Mouse (Mus musculus) midbrain, embryonic 16.5 days (tissue): ENCODE results near the gene Vipr2. TPM values are rescaled to one million over a fixed set of nuclear protein-coding genes. Genes with fewer than 3 reads are reported as not detected.

Source experiments
- ATAC-seq: fragments of 200-750 bp; cut with Nextera tagmentation; 2 replicates; pipeline ENCODE4 v1.8.0; 2017; ENCODE audit warnings: moderate TSS enrichment
- H3K27ac ChIP-seq: fragments of 300-500 bp; sonication (generic); 2 replicates; pipeline ENCODE4 v1.5.1; 2014; ENCODE audit warnings: mild to moderate bottlenecking, low read length, mixed read lengths
- H3K27me3 ChIP-seq: fragments of 300-500 bp; sonication (generic); 2 replicates; pipeline ENCODE4 v1.6.1; 2014; ENCODE audit warnings: low read depth, low read length, mixed read lengths; ENCODE audit not compliant: control insufficient read depth, insufficient read depth
- H3K36me3 ChIP-seq: fragments of 300-500 bp; sonication (generic); 2 replicates; pipeline ENCODE4 v1.6.1; 2014; ENCODE audit warnings: mild to moderate bottlenecking, low read length, moderate library complexity, mixed read lengths; ENCODE audit not compliant: control insufficient read depth, insufficient read depth
- H3K4me1 ChIP-seq: fragments of 300-500 bp; sonication (generic); 2 replicates; pipeline ENCODE4 v1.6.1; 2014; ENCODE audit warnings: mild to moderate bottlenecking, low read length, mixed read lengths; ENCODE audit not compliant: control insufficient read depth, insufficient read depth
- H3K4me2 ChIP-seq: fragments of 300-500 bp; sonication (generic); 2 replicates; pipeline ENCODE4 v1.6.1; 2014; ENCODE audit warnings: mild to moderate bottlenecking, low read length, mixed read lengths
- H3K4me3 ChIP-seq: fragments of 300-500 bp; sonication (generic); 2 replicates; pipeline ENCODE4 v1.5.1; 2014; ENCODE audit warnings: low read depth, mild to moderate bottlenecking, low read length, moderate library complexity, mixed read lengths
- H3K9ac ChIP-seq: fragments of 300-500 bp; sonication (generic); 2 replicates; pipeline ENCODE4 v1.6.1; 2014; ENCODE audit warnings: low read depth, low read length, mixed read lengths
- H3K9me3 ChIP-seq: fragments of 300-500 bp; sonication (generic); replicated peaks from 2 replicates; pipeline ENCODE4 v1.6.1; 2014; ENCODE audit warnings: mild to moderate bottlenecking, low read length, mixed read lengths; ENCODE audit not compliant: control insufficient read depth, poor library complexity, severe bottlenecking
- WGBS: fragments of 180-500 bp; shearing (Covaris S2); extraction: QIAGEN DNeasy Blood & Tissue Kit; methylation state at CpG from one replicate; pipeline ENCODE4 v1.1.7; 2014; 5-methylcytosine and 5-hydroxymethylcytosine counted together
- polyA plus RNA-seq: library from polyadenylated mRNA; unstranded; fragments of >200 nt; fragmentation: Nextera tagmentation; extraction: Ambion mirVana; gene quantifications from 2 replicates; pipeline ENCODE4 v1.2.1, GENCODE M21; 2015

The Vipr2 gene
- polyA plus RNA-seq, 1 experiment from 2014 or later, result 1.3 TPM

DNA sequence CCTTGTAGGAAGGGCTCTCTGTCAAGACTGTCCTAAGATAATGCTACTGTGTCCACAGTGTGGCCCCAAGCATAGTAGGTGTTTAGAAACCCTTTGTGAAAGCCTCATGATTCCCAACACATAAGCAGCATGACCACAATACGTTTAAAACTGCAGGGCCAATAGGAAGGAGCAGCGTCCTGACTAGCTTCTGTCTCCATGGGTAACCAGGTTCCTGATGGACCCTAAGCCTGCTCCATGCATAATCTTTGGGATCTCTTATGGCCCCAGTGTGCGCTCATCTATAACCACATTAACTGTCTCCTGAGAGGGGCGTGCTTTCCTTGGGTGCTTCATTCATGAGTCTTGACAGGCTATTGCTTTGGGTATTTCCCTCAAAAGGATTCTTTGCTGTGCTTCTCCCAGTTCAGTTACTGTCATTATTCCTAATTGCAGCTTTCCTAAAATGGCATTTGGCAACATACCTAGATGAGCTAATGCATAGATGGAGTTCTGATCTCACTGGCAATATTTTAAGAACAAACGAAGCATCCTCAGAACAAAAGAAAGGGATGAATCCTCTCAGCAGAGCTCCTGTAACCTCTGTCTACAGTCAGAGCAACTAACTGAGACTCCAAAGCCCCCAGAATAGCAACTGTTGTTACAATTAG lies 9.6 kb downstream of the Vipr2 start:
- Histone ChIP-seq H3K27ac (no peak overlapping the region), H3K9ac (no peak overlapping the region), H3K4me3 (no peak overlapping the region), H3K36me3 (no peaks in the 10 kb centered on the region), H3K27me3 (no peaks in the 10 kb centered on the region), H3K4me2 (no peak overlapping the region), H3K4me1 (no peaks in the 10 kb centered on the region), H3K9me3 (no peaks in the 10 kb centered on the region)
- WGBS, result 87% methylated on average over 5 of the region's 5 CpGs
- no peak for ATAC-seq

DNA sequence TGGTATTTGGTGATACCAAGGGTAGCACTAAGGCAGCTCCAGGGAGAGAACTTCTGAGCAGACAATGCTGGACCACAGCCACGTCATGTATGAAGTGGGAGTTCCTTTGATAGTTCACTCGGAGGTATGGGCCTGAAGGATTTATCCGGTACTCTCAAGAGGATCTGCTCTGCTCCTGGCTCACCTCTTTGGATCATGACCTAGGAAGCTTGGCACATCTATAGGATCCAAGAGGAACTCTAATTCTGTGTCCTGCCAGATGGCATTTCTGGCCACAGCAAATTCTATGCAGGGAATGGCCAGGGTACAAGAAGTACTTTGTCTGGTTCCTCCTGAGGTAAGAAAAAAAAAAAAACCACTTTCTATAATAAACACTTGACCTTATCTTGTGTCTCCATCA lies 12.3 kb downstream of the Vipr2 start:
- no peaks in the 10 kb centered on the region for H3K27me3 ChIP-seq
- H3K4me3 ChIP-seq, result no peak overlapping the region
- H3K4me2 ChIP-seq, result no peak overlapping the region
- no peak overlapping the region for H3K9ac ChIP-seq
- H3K9me3 ChIP-seq, result no peaks in the 10 kb centered on the region
- 96% methylated on average over 3 of the region's 3 CpGs for WGBS
- no peak overlapping the region for H3K27ac ChIP-seq
- H3K4me1 ChIP-seq, result no peaks in the 10 kb centered on the region
- no peak for ATAC-seq
- no peaks in the 10 kb centered on the region for H3K36me3 ChIP-seq

DNA sequence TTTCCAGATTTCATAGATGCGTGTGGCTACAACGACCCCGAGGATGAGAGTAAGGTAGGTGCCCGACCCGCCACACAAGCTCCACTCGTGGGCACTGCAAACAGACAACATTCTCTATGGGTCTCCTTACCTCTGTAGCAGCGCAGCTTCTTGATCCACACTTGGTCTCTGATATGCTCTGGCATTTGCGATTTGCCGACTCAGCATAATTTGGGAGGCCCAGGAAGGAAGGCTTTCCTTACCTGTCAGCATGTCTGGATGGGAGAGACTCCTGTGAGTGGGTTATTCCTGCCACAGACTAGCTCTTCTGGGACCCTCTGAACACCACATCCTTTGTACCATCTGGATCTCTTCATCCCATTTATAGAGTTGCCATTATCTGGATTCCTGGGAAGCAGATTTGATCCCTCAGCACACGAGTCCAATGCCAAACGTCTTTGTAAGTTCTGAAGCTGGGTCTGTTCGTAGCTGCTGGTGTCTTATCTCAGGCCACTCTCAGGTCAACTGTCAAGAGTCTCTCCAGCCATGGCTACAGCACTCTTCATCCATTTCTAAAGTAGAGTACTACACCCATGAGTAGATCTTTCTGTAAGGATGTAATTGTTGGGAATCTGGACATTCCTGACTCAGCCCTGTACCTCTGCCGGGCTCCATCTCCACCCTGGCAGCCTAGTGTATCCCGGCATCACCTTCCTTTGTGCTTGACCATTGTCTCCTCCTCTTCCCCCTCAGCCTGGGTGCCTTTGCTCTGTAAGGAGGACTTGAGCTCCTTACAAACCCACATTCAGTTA lies 17.4 kb downstream of the Vipr2 start:
- Histone ChIP-seq H3K4me2 (no peak overlapping the region), H3K9me3 (no peaks in the 10 kb centered on the region)
- WGBS, result 91% methylated on average over 14 of the region's 14 CpGs

DNA sequence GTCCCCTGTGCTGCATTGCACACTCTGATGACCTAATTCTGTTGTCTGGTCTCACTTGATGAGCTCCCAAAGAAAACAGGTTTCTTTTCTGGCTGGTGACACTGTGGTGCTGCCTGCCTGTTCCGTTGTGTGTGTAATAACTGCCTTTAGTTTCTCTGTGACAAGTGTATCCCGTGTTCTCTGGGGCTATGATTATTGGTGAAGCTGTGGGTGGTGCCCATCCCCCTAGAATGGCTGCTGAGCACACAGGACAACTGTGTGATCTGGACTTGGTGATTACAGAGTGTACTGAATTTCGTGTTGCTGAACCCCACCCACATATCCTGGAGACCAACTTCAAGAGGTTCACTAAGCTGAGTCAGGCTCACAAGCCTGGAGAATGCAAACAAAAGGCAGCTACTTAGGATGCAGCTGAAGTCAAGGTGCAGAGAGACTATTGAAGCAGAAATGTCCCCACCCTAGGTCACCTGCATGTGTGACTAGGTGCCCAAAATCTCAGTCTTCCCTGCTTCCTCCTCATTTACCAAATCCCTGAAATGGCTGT lies 18.9 kb downstream of the Vipr2 start:
- WGBS, result 66% methylated on average over 3 of the region's 3 CpGs
- Histone ChIP-seq H3K27ac (no peak overlapping the region), H3K36me3 (no peaks in the 10 kb centered on the region), H3K9ac (no peak overlapping the region), H3K4me2 (no peak overlapping the region), H3K9me3 (no peaks in the 10 kb centered on the region), H3K4me1 (no peaks in the 10 kb centered on the region), H3K27me3 (no peaks in the 10 kb centered on the region), H3K4me3 (no peak overlapping the region)
- ATAC-seq, result no peak

More for the DNA sequence above, 17.4 kb downstream of the Vipr2 start:
- H3K9ac ChIP-seq, result no peak overlapping the region
- no peak overlapping the region for H3K4me3 ChIP-seq
- no peaks in the 10 kb centered on the region for H3K27me3 ChIP-seq
- ATAC-seq, result no peak
- no peaks in the 10 kb centered on the region for H3K36me3 ChIP-seq
- no peaks in the 10 kb centered on the region for H3K4me1 ChIP-seq
- H3K27ac ChIP-seq, result no peak overlapping the region

DNA sequence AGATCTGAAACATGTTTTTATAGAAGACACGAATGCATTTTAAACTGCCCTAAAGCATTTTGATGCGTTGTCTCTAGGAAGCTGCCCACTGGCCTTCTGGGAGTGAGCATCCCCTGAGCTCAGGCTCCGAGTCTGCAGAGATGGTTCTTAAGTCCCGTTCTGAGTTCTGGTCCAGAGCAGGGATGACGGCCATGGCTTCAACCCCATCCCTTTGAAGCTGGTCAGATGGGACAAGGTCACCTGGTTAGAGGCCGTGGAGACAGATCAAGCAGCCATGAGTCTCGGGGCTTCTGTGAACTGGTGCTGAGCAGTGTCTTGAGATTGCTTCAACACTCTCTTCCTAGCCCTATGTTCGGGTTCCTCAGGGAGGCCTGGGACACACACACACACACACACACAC lies 19.6 kb downstream of the Vipr2 start:
- 90% methylated on average over 8 of the region's 8 CpGs for WGBS
- H3K9ac ChIP-seq, result no peak overlapping the region

DNA sequence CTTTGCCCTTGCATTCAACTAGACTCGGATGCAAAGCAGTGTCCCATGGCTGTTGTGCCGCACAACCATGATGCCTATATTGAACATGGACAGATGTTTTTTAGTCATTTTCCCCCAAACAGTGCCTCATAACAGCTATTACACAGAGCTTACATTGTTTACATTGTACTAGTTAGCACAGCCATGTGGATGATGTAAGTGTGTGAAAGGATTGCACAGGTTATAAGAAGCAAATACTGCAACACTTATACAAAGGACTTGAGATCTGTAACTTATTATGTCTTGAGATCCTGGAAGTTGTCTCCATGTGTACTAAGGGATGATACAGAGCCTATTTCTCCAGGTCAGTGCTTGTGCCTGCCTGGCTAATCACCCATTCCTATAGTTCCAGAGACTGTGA lies 24.4 kb downstream of the Vipr2 start:
- H3K4me2 ChIP-seq, result no peak overlapping the region
- H3K9me3 ChIP-seq, result no peaks in the 10 kb centered on the region
- H3K9ac ChIP-seq, result no peak overlapping the region
- H3K4me3 ChIP-seq, result no peak overlapping the region
- no peaks in the 10 kb centered on the region for H3K27me3 ChIP-seq
- no peaks in the 10 kb centered on the region for H3K36me3 ChIP-seq
- H3K4me1 ChIP-seq, result no peaks in the 10 kb centered on the region
- 97% methylated on average over 2 of the region's 2 CpGs for WGBS
- no peak for ATAC-seq
- H3K27ac ChIP-seq, result no peak overlapping the region

More for the DNA sequence above, 19.6 kb downstream of the Vipr2 start:
- H3K36me3 ChIP-seq, result no peaks in the 10 kb centered on the region
- H3K4me3 ChIP-seq, result no peak overlapping the region
- no peak overlapping the region for H3K27ac ChIP-seq
- no peak for ATAC-seq
- no peaks in the 10 kb centered on the region for H3K27me3 ChIP-seq
- H3K4me2 ChIP-seq, result no peak overlapping the region
- no peaks in the 10 kb centered on the region for H3K9me3 ChIP-seq
- H3K4me1 ChIP-seq, result no peaks in the 10 kb centered on the region

DNA sequence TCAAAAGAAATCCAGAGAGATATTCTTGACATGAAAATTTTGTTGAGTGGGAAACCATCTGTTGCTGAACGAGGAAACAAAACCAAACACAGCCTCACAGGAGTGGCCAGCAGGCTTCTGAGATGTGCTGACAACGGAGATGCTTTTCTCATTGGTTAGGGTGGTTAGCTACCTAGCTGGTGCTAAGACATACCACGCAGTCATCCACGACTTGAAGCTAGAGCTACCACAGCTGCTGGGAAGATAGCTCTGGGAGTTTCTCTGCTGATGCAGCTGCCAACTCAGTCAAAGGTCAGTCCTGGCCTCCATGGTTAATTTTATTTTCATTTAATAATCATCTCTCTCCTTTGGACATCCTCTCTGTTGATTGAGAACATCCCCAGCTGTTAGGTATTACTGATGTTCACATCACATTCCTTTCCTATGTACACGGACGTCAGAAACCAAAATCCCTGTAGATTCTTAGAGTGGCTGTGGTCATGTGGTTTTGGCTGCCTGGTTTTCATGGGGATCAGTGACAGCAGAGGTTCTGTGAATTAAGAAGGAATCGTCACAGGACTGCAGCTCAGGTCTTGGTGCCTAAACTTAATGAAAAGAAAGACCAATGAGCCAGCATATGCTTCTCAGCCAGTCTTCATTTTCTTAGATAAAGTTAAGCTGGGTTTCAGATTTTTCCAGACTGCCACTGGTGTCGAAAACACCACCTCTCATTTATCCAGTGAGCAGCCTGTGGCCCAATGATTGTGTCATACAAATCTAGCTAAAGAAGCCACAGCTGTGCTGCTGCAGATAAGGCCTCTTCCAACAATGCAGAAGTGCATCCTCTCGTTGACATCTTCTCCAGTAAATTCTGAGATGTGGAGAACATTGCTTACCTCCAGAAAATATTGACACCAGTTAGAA lies 32.2 kb downstream of the Vipr2 start:
- Histone ChIP-seq H3K4me2 (no peak overlapping the region), H3K27me3 (no peaks in the 10 kb centered on the region), H3K27ac (no peak overlapping the region), H3K4me3 (no peak overlapping the region), H3K9me3 (no peaks in the 10 kb centered on the region), H3K9ac (no peak overlapping the region), H3K36me3 (no peaks in the 10 kb centered on the region), H3K4me1 (no peaks in the 10 kb centered on the region)
- no peak for ATAC-seq
- WGBS, result 89% methylated on average over 9 of the region's 9 CpGs

DNA sequence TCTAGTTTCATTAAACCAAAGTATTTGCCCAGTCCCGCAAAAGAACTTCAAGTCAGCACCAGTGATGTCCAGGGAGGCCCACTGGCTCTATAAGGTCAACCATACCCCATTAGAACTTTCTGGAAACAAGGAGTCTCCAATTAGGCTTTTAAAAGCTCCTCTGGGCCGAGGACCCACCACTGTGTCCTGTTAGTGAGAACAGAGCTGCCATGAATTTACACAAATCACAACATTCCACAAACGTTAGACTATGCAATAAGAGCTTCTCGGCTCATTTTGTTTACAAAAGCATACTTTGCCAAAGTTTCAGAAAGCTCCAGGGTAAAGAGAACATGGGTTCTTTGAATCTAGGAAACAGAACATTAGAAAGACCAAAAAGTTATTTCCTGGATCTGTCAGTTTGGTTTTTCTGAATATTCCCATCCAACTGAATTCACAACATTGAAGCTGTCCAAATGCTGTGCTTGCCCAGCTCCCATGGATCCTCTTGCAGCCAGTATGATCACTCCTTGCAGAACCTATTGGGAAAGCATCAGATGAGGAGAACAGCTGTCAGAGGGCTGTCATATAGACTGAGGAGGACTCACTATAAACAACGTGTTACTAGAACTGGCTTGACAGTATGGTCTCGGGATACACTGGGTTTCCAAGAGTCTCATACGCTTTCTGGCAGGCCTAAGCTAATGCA lies 33.6 kb downstream of the Vipr2 start:
- Histone ChIP-seq H3K9ac (no peak overlapping the region), H3K36me3 (no peaks in the 10 kb centered on the region), H3K4me3 (no peak overlapping the region), H3K9me3 (no peaks in the 10 kb centered on the region), H3K4me2 (no peak overlapping the region), H3K27me3 (no peaks in the 10 kb centered on the region), H3K27ac (no peak overlapping the region), H3K4me1 (no peaks in the 10 kb centered on the region)
- ATAC-seq, result no peak
- 87% methylated on average over 7 of the region's 7 CpGs for WGBS
